Mouse (Mus musculus): ENCODE measurements around the gene Opa3.

Gene Opa3

DNA sequence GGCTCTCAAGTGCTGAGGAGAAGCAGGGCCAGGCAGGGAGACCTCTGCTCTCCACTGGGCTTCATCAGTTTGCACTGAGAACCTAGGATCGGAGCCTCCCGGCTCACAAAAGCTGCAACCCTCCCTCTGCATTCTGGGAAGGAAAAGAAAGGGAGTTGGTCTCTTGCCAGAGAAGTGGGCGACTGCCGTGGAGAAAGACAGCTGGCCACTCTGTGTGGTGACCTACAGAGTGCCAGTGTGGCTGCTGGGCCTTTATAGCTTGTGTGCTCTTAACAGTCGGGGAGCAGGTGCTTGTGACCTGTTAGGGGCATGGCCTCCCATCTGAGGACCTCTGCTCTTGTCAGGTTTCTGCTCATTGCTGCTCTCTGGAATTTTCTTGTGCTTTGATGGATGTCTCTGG is 15.7 kb downstream of the Opa3 start:
- DNase-seq (ENCODE audit: low read depth in 2 of 2, low spot score in 2 of 2) = no peak

DNA sequence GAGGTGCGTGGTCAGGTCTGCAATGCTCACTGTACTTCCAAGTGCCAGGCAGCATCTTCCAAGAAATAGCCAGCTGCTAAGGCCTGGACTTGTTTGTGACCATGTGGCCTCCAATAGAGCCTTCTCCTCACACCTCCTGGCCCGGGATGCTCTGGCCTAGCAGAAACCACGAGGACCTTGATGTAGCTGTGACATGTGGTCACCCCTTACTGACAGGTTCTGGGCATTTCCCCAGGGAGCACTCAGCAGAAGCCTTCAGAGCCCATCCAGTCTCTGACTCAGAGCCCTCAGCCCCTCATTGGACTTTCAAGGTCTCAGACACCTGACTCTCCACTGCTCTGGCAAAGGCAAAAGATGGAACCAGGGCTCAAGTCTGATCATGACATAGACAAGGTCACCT is 16.9 kb downstream of the Opa3 start:
- no peak for DNase-seq (ENCODE audit: low read depth in 2 of 2, low spot score in 2 of 2)

DNA sequence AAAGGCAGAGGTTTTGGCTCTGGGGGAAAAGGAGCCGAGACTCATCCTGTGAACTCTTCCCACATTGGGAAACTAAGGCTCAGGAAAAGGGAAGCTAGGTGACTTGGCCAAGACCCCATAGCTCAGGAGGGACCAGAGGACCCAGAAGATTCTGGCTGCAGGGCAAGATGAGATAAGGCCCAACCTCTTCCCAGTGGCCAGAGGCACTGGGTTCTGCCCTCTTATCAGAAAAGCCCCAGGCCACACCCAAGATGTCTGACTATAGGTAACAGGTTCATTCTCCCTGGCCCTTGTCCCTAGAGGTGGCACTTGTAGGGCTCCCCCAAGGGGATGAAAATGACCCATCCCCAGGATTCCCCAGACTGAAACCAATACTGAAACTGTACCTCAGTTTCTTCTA is 18.7 kb downstream of the Opa3 start:
- DNase-seq (ENCODE audit: low read depth in 2 of 2, low spot score in 2 of 2) = no peak

DNA sequence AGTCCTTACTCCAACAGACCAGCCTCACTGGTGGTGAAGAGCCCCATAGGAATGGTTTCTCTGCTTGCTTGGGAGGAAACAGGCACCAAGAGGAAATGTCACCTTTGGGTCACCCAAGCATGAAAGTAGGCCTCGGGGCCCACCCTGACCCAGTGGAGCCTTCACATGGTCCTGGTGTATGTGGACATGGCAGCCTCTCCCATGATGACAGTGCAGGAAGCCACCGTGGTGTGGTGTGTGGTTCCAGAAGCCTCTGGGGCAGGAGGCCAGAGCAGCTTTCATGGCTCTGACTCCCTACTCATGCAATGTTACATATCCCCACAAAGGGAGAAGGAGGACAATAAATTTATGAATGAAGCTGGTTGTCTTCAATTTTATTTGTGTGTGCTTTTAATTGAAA is 19.4 kb downstream of the Opa3 start:
- no peak for DNase-seq (ENCODE audit: low read depth in 2 of 2, low spot score in 2 of 2)

- no peak for DNase-seq (ENCODE audit: low read depth in 2 of 2, low spot score in 2 of 2)
Measured at GRCm38 (mm10) chr7:19252078-19252477, 23.9 kb downstream of the Opa3 start.

- DNase-seq (ENCODE audit: low read depth in 2 of 2, low spot score in 2 of 2) = no peak
Measured at GRCm38 (mm10) chr7:19253437-19253836, 25.3 kb downstream of the Opa3 start.

- no peak for DNase-seq (ENCODE audit: low read depth in 2 of 2, low spot score in 2 of 2)
Measured at GRCm38 (mm10) chr7:19255395-19255794, 27.3 kb downstream of the Opa3 start.

DNA sequence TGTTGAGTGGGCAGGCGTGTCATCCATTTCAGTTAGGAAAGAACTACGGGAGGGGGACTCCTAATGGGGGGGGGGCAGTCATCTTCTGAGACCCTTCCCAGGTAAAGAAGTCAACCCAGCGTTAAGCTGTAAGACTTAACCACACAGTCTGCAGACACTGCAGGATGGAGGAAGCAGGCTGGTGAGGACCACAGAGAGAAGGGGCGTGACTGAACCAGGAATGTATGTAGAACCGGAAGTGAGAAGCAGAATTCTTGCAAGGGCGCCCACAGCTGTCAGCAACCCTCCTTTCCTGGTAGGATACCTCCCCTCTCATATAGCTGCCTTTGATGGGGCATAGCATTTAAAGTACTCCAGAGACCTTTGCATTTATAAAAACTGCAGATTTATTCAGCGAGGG is 28.4 kb downstream of the Opa3 start:
- no peak for DNase-seq (ENCODE audit: low read depth in 2 of 2, low spot score in 2 of 2)

DNA sequence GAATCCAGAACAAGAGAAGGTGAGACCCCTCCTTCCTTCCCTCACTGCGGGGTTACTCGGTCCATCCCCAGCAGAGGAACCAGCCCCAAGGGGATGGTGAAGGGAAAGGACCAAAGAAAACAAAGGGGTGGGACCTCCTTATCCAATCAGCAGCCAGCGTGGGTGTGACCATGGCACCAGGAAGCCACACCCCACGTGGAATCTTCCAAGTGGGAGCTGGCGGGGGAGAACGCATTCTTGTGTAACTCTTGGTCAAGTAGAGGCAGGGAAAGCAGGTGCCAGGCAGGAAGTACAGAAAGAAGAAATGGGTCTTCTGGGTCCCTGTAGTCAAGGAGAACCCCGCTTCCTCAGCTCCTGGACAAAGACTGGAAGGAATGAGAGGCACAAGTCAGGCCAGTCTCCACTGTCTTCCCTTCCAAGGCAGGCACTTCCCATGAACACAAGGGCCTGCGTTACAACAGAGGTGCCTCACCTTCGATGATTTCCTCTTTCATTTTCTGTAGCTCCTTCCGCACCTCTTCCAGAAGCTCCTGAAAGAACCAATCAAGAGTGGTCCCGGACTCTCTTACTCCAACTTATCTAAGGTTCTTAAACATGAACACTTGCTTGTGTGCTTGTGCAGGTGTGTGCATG is 29.4 kb downstream of the Opa3 start:
- DNase-seq (ENCODE audit: low read depth in 2 of 2, low spot score in 2 of 2) = no peak

DNA sequence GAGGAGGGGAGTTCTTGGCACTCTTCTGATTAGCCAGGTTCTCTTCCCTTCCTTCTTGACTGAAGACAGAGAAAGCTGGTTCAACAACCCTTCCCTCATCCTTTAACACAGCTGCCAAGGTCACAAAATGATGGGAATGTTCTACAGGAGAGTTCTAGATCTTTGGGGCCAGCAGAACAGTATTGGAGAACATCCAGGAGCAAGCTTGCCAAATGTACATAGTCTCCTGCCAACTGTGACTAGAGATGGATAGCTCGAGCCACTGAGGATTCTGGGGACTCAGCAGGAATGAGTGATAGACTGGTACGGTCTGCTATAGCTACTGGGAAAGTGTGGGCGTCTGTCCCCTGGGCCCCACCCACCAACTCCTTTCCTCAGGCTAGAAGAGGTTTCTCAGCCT is 30.2 kb downstream of the Opa3 start:
- DNase-seq (ENCODE audit: low read depth in 2 of 2, low spot score in 2 of 2) = no peak

GRCm38 (mm10) chr7:19265147-19265546 is 37.0 kb downstream of the Opa3 start:
- no peak for DNase-seq (ENCODE audit: low read depth in 2 of 2, low spot score in 2 of 2)

DNA sequence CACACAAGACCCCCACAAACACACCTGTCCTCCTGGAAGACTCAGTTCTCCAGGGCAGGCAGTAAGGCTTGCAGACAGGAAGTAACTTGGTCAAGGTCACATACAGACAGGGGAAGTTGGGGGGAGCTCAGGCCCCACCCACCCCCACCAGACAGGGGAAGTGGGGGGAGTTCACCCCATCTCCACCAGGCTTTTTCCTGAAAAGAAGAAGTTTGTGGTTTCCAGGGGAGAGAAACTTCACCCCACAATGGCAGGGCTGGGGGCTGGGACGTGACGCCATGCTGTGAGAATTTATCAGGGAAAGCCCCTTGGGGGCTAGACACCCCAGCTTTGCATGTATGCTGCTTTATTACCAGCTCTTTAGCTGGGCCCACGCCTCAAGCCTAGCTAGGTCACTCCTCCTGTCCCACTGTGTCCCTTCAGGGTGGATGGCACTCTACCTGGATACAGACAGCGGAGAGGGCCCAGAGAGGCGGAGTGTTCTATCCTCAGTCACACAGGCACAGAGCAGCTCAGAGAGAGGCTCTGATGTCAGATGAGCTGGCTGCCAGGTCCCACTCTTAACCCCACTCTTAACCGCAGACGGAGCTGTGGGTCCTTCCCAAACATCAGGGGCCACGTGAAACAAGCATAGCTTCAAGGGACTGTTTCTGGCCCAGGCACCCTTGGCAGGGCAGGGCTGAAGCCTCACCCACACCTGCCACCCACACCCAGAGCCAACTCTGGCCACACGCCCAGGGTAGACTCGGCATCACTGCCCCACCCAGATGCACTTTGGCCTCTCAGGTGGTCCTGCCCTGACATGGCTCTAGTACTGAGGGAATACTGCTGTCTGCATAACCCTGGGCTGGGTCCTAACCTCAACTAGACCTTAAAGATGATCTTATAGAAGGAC is 38.0 kb downstream of the Opa3 start:
- DNase-seq (ENCODE audit: low read depth in 2 of 2, low spot score in 2 of 2) = peak; percentile 16 to 35

GRCm38 (mm10) chr7:19267051-19267450 is 38.9 kb downstream of the Opa3 start:
- no peak for DNase-seq (ENCODE audit: low read depth in 2 of 2, low spot score in 2 of 2)

GRCm38 (mm10) chr7:19268993-19269681 is 41.0 kb downstream of the Opa3 start:
- DNase-seq (ENCODE audit: low read depth in 2 of 2, low spot score in 2 of 2) = peak in 1 of 2 experiments; percentile 17

GRCm38 (mm10) chr7:19269721-19270441 is 41.7 kb downstream of the Opa3 start:
- DNase-seq (ENCODE audit: low read depth in 2 of 2, low spot score in 2 of 2) = no peak

- no peak for DNase-seq (ENCODE audit: low read depth in 2 of 2, low spot score in 2 of 2)
Measured at GRCm38 (mm10) chr7:19270509-19271237, 42.5 kb downstream of the Opa3 start.

DNA sequence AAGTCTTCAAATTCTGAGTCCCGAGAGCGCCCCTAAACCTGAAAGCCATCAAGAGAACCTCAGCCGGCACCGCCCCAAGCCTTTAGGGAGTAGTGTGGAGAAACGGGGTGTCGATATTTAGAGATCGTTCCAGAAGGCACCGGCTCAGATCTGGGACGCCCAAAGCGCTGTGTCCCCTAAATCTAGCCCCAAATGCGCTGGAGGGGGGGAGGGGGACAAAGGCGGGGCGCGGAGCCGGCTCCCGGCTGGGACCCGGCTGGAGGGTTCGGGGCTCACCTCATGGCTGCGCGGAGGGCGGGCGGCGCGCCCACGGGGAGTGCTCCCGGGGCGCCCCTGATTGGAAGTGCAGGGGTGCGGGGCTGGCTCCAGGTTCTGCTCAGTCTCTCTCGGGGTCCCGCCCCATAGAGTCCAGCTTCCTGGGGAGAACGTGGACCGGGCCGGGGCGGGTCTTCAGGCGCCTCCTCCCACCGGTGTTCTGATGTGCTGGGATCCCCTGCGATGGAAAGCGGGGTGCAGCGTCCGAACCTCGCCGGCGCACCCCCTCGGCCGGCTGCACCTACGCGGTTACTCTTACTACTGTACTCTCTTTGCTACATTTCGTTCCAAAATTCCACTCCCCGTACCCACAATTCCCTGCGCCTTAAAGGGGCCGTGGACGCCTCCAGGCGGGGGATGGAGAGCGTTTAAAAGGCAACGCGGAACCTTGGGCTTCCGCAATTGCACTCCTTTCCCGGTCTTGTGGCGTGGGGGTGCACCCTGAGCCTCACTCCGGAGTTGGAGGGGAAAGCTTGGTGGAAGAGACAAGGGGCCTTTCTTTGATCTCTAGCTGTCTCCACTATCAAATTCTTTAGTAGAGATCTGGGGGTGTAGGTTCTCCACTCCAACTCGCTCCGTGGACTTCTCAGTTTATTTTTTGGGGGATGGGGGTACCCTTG is 43.4 kb downstream of the Opa3 start, which contains the start of gene Vasp:
Gene Vasp (minus strand): TSS at position 580 of the 935 bp plus-strand sequence.
- peak; percentile 69 to 79 for DNase-seq (ENCODE audit: low read depth in 2 of 2, low spot score in 2 of 2)

GRCm38 (mm10) chr7:19272173-19272764 is 44.1 kb downstream of the Opa3 start:
- peak; percentile 58 to 78 for DNase-seq (ENCODE audit: low read depth in 2 of 2, low spot score in 2 of 2)

- DNase-seq (ENCODE audit: low read depth in 2 of 2, low spot score in 2 of 2) = no peak
Measured at GRCm38 (mm10) chr7:19276253-19276652, 48.1 kb downstream of the Opa3 start.
